Mouse (Mus musculus): ENCODE data around the gene Speer4d.
"Not testable (repeated sequence)": the region's sequence is repeated elsewhere in the genome, so short reads cannot be mapped to it uniquely, and the experiment has no call there.

GRCm38 (mm10) chr5:15663847-15664246, 45.0 kb downstream of the Speer4d start:
- TF ChIP-seq POLR2A (IDR thresholded peaks at IDR 0.05; ENCODE audit: extremely low read depth, insufficient read depth, low read length); CTCF (IDR thresholded peaks at IDR 0.05; ENCODE audit: low read depth, low read length): not testable (repeated sequence)

All from liver, adult 2 months (tissue).